Mouse (Mus musculus): ENCODE data around the gene Sde2.
"Not testable (repeated sequence)": the region's sequence is repeated elsewhere in the genome, so short reads cannot be mapped to it uniquely, and the experiment has no call there.

Gene Sde2

DNA sequence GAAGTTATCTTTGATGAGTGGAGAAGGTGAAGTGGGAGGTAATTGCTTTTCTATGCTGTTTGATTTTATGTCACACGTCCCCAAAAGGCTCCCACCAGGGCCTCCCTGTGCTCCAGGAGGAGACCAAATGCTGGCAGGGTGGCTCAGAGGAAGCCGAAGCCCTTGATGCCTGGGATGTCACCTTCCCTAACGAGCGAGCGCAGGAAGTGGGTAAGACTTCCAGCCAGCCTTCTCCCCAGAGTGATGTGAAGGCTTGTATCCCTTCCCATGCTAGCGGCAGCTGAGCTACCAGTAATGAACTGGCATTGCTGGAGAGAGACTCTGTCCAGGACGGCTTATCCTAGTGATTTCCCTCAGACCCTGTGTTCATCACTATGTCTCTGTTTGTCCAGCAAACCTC is 32.8 kb downstream of the Sde2 start:
- in situ Hi-C loops (cut with MboI, MseI) = no loop called here

- in situ Hi-C loops (cut with MboI, MseI) = no loop called here
Observed at GRCm38 (mm10) chr1:180884484-180884883, 33.6 kb downstream of the Sde2 start.

- in situ Hi-C loops (cut with MboI, MseI) = no loop called here
Observed at GRCm38 (mm10) chr1:180888556-180889042, 37.7 kb downstream of the Sde2 start.

- in situ Hi-C loops (cut with MboI, MseI) = no loop called here
Observed at GRCm38 (mm10) chr1:180889172-180889571, 38.2 kb downstream of the Sde2 start.

- in situ Hi-C loops (cut with MboI, MseI) = no loop called here
Observed at GRCm38 (mm10) chr1:180889841-180890240, 38.9 kb downstream of the Sde2 start.

GRCm38 (mm10) chr1:180892808-180893207 is 41.9 kb downstream of the Sde2 start, which contains the start of gene Lefty2:
Gene Lefty2 (plus strand): TSS chr1:180893108.
- in situ Hi-C loops (cut with MboI, MseI) = no loop called here

DNA sequence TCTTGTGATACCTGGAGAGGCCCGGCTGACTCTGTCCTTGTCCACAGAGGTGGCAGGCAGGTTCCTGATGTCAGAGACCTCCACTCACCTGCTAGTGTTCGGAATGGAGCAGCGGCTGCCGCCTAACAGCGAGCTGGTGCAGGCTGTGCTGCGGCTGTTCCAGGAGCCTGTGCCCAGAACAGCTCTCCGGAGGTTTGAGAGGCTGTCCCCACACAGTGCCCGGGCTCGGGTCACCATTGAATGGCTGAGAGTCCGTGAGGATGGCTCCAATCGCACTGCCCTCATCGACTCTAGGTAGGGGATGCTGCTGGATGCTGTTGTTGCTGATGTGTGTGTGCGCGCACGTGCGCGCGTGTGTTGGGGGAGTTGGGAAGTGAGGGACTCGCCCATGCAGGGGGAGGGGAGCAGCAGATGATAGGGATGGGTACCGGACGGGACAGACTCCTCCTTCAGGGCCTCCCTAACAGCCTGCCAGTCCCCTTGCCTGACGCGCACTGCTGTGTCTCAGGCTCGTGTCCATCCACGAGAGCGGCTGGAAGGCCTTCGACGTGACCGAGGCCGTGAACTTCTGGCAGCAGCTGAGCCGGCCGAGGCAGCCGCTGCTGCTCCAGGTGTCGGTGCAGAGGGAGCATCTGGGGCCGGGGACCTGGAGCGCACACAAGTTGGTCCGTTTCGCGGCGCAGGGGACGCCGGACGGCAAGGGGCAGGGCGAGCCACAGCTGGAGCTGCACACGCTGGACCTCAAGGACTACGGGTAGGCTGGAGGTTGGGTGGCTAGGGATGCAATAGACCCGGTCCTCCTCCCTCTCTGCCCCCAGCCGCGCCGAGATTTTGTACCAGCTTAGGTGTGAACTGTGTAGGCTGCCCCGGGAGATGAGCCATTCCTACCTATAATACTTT is 43.4 kb downstream of the Sde2 start:
- in situ Hi-C loops (cut with MboI, MseI) = not testable (repeated sequence)

- in situ Hi-C loops (cut with MboI, MseI) = loop anchor here (5.0 kb wide), 1 partner anchor 76 kb away; no protein-coding TSS in a partner anchor
Observed at GRCm38 (mm10) chr1:180901107-180901506, 50.2 kb downstream of the Sde2 start.

DNA sequence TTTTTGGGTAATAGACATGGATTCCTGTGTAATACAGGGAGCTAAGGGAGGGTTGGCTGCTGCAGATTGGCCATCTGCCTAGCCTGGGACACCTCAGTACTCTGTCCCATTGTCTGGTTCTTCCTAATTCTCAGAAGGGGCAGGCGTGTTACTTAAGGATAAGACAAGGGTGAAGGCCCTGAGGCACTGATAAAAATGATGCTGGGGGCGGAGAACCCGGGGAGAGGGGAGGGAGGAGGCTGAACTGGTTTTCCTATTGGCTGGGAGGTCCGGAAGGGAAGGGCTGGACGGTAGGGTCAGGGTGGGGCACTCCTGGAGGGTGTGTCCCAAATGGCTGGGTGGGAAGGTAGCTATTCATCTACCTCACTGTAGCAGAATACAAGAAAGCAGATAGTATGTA is 52.0 kb downstream of the Sde2 start:
- in situ Hi-C loops (cut with MboI, MseI) = loop anchor here (5.0 kb wide), 1 partner anchor 74 kb away; no protein-coding TSS in a partner anchor

GRCm38 (mm10) chr1:180903666-180904038 is 52.7 kb downstream of the Sde2 start:
- in situ Hi-C loops (cut with MboI, MseI) = loop anchor here (5.0 kb wide), 1 partner anchor 74 kb away; no protein-coding TSS in a partner anchor

DNA sequence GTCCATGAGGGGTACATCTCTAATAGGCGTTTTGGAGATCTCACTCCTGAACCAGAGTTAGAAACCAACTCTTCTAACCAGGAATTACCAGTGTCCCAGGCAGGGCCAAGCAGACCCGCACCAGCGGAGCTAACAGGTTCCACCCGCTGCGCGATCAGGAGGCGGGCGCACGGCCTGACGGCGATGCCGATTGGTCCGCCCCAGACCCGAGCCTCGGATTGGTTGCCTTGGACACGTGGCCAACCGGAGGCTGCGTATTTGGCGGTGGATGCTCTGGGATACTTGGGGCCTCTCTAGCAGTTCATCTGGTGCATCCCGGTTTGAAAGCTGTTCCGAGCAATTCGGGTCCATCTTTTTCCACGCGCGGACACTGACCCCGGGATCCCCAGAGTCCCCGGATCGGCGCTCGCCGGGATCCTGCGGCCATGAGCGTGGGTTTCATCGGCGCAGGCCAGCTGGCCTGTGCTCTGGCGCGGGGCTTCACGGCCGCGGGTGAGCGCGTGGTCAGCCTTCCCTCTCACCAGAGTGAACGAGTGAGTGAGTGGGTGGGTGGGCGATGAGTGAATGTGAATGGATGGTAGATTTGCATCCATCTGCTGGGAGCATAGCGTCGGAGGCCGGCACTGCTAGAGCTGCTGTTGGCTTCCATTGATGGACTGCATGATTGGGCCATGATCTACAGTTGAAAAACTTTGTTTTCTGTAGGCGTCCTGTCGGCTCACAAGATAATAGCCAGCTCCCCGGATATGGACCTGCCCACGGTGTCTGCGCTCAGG is 53.3 kb downstream of the Sde2 start, which contains the start of gene Pycr2:
Pycr2 (plus strand) TSS at position 255 of the 776 bp plus-strand sequence.
- in situ Hi-C loops (cut with MboI, MseI) = loop anchor here (5.0 kb wide), 1 partner anchor 73 kb away; no protein-coding TSS in a partner anchor

GRCm38 (mm10) chr1:180904815-180905080 is 53.8 kb downstream of the Sde2 start:
- in situ Hi-C loops (cut with MboI, MseI) = loop anchor here (5.0 kb wide), 1 partner anchor 73 kb away; no protein-coding TSS in a partner anchor

DNA sequence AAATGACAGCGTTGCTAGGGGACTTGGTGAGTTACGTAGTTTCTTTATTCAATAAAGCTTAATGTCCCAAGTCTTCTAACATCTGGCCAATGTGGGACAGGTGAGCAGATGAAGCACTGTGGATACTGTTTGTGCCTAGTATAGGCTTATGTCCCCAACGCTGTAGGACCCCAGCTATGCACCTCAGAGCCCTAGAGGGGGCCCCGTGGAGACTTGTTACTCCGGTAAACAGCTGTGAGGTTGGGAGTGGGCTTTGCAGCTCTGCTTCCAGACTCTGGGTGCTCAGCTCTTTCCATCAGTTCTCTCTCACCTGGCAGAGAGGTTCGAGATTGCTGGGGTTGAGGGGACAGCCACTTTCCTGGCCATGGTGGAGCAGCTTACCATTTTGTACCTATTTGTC is 54.4 kb downstream of the Sde2 start:
- in situ Hi-C loops (cut with MboI, MseI) = no loop called here

GRCm38 (mm10) chr1:180905876-180906275 is 54.9 kb downstream of the Sde2 start:
- in situ Hi-C loops (cut with MboI, MseI) = no loop called here

GRCm38 (mm10) chr1:180906461-180907147 is 55.7 kb downstream of the Sde2 start:
- in situ Hi-C loops (cut with MboI, MseI) = no loop called here

GRCm38 (mm10) chr1:180911138-180911537 is 60.2 kb downstream of the Sde2 start:
- in situ Hi-C loops (cut with MboI, MseI) = no loop called here

- in situ Hi-C loops (cut with MboI, MseI) = no loop called here
Observed at GRCm38 (mm10) chr1:180911653-180912287, 60.8 kb downstream of the Sde2 start.

GRCm38 (mm10) chr1:180912792-180913191 is 61.9 kb downstream of the Sde2 start:
- in situ Hi-C loops (cut with MboI, MseI) = no loop called here

DNA sequence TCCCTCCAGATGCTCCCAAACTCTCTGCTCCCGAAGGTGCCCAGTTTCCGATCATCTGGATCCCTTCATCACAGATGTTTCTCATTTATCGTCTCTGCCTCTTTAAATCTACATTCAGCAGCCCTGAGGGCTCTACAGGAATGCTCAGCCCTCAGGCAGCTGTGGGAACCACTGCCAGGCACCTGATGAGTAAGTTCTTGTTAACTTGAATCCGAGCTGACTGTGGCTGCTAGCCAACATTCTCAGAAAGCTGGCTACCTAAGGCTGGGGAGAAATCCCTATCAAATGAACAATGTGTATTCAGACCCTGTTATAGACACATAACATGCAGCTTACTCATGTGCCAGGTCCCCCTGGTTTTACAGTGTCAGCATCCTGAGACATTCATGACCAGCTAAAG is 62.9 kb downstream of the Sde2 start:
- in situ Hi-C loops (cut with MboI, MseI) = no loop called here

DNA sequence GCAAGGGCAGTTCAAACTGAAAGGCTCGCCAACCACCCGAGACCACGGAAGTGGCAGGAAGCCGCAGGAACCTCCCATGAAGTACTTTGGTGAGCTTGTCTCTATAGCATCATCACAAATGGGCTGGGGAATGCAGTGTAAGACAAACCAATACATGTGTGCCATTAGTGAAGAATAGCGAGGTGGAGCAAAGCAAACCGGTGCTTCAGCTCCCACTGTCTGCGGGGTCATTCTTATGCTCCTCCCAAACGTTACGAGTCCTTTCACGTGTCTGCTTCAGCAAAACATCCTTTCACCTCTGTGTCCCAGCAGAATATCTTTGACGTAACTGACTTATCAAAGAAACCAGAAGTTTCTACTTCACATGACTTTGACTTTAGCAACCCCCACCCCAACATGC is 65.5 kb downstream of the Sde2 start:
- in situ Hi-C loops (cut with MboI, MseI) = no loop called here

DNA sequence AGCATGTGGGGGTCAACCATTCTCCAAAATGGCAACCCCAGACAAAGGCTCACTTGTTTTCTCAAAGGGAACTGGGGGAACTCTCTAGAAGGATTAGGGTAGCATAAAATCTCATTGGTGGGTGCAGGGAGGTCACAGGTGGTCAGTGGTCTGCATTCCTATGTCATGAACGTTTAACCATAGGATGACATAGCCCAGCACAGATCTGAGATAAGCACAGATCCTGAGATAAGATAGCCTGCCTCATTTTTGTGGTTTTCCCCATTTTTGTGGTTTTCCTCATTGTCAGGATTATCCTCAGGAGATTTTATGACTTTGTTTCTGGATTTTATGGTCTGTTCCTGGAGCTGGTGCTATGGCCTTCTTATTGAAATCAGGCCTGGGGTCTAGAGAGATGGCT is 66.1 kb downstream of the Sde2 start:
- in situ Hi-C loops (cut with MboI, MseI) = no loop called here

Data from regulatory T cell (primary cell).